Mouse (Mus musculus): ENCODE results near the gene 4930415O20Rik. TPM values are rescaled to one million over a fixed set of nuclear protein-coding genes. Genes with fewer than 3 reads are reported as not detected.

The 4930415O20Rik gene
- polyA plus RNA-seq, 1 experiment from 2014 or later = not detected

GRCm38 (mm10) chr15:98569216-98569615 is 1.6 kb upstream of the 4930415O20Rik start:
- no peaks in the 10 kb centered on the region for H3K9me3 ChIP-seq (ENCODE audit: low read depth, low read length)
- no peak for TF ChIP-seq CTCF (IDR thresholded peaks at IDR 0.05; ENCODE audit: low read depth)
- ATAC-seq (ENCODE audit: insufficient read depth) (no peak), DNase-seq (no peak)
- H3K4me3 ChIP-seq (ENCODE audit: low read depth, low read length) = peak overlapping the region; percentile 92
- H3K27me3 ChIP-seq (ENCODE audit: insufficient read depth, low read length) = no peaks in the 10 kb centered on the region
- peaks cover 10% of the 10 kb centered on the region; the same call in 1 of the 2 replicates for H3K36me3 ChIP-seq (ENCODE audit: insufficient read depth)
- H3K9ac ChIP-seq = peak overlapping the region; percentile 91
- 62% methylated on average over 7 of the region's 7 CpGs for WGBS
- H3K4me2 ChIP-seq = peak overlapping the region; percentile 84
- H3K27ac ChIP-seq (ENCODE audit: low read depth) = no peak overlapping the region
- peaks cover 3% of the 10 kb centered on the region; the same call in 1 of the 2 replicates for H3K4me1 ChIP-seq (ENCODE audit: insufficient read depth)

- no peak overlapping the region for H3K27ac ChIP-seq (ENCODE audit: low read depth)
- peaks cover 3% of the 10 kb centered on the region; the same call in 1 of the 2 replicates for H3K4me1 ChIP-seq (ENCODE audit: insufficient read depth)
- no peak overlapping the region for H3K4me3 ChIP-seq (ENCODE audit: low read depth, low read length)
- H3K27me3 ChIP-seq (ENCODE audit: insufficient read depth, low read length) = no peaks in the 10 kb centered on the region
- 0 out of 2 replicates have a peak, but pooled peaks cover 5% of the 10 kb centered on the region for H3K36me3 ChIP-seq (ENCODE audit: insufficient read depth)
- no peak overlapping the region for H3K4me2 ChIP-seq
- DNase-seq (no peak), ATAC-seq (ENCODE audit: insufficient read depth) (no peak)
- H3K9me3 ChIP-seq (ENCODE audit: low read depth, low read length) = no peaks in the 10 kb centered on the region
- WGBS = 65% methylated on average over 4 of the region's 4 CpGs
- no peak overlapping the region for H3K9ac ChIP-seq
- TF ChIP-seq CTCF (IDR thresholded peaks at IDR 0.05; ENCODE audit: low read depth) = no peak
These were observed 924 bp upstream of the 4930415O20Rik start for GRCm38 (mm10) chr15:98569795-98570365.

- ATAC-seq (ENCODE audit: insufficient read depth) (no peak), DNase-seq (no peak)
- Histone ChIP-seq H3K9ac (no peak overlapping the region), H3K27me3 (ENCODE audit: insufficient read depth, low read length) (no peaks in the 10 kb centered on the region), H3K9me3 (ENCODE audit: low read depth, low read length) (no peaks in the 10 kb centered on the region), H3K27ac (ENCODE audit: low read depth) (no peak overlapping the region), H3K4me1 (ENCODE audit: insufficient read depth) (no peaks in the 10 kb centered on the region), H3K36me3 (ENCODE audit: insufficient read depth) (no peaks in the 10 kb centered on the region), H3K4me3 (ENCODE audit: low read depth, low read length) (no peak overlapping the region), H3K4me2 (no peak overlapping the region)
- 61% methylated on average over 4 of the region's 4 CpGs for WGBS
- no peak for TF ChIP-seq CTCF (IDR thresholded peaks at IDR 0.05; ENCODE audit: low read depth)
These were observed 2.5 kb downstream of the 4930415O20Rik start for GRCm38 (mm10) chr15:98573293-98573692.

- Histone ChIP-seq H3K9ac (no peak overlapping the region), H3K9me3 (ENCODE audit: low read depth, low read length) (no peaks in the 10 kb centered on the region), H3K4me2 (no peak overlapping the region), H3K36me3 (ENCODE audit: insufficient read depth) (no peaks in the 10 kb centered on the region), H3K4me1 (ENCODE audit: insufficient read depth) (no peaks in the 10 kb centered on the region), H3K4me3 (ENCODE audit: low read depth, low read length) (no peak overlapping the region), H3K27ac (ENCODE audit: low read depth) (no peak overlapping the region), H3K27me3 (ENCODE audit: insufficient read depth, low read length) (no peaks in the 10 kb centered on the region)
- WGBS = 86% methylated on average over 2 of the region's 2 CpGs
- TF ChIP-seq CTCF (IDR thresholded peaks at IDR 0.05; ENCODE audit: low read depth) = no peak
- ATAC-seq (ENCODE audit: insufficient read depth) (no peak), DNase-seq (no peak)
These were observed 8.5 kb downstream of the 4930415O20Rik start for GRCm38 (mm10) chr15:98579310-98579709.

- H3K36me3 ChIP-seq (ENCODE audit: insufficient read depth) = no peaks in the 10 kb centered on the region
- H3K4me3 ChIP-seq (ENCODE audit: low read depth, low read length) = no peak overlapping the region
- no peak overlapping the region for H3K9ac ChIP-seq
- no peak overlapping the region for H3K4me2 ChIP-seq
- DNase-seq = peak; percentile 94
- WGBS = 37% methylated on average over 5 of the region's 5 CpGs
- H3K4me1 ChIP-seq (ENCODE audit: insufficient read depth) = no peaks in the 10 kb centered on the region
- H3K27me3 ChIP-seq (ENCODE audit: insufficient read depth, low read length) = no peaks in the 10 kb centered on the region
- H3K9me3 ChIP-seq (ENCODE audit: low read depth, low read length) = no peaks in the 10 kb centered on the region
- peak; percentile 91 for ATAC-seq (ENCODE audit: insufficient read depth)
- TF ChIP-seq CTCF (IDR thresholded peaks at IDR 0.05; ENCODE audit: low read depth) = peak; percentile 93
- H3K27ac ChIP-seq (ENCODE audit: low read depth) = no peak overlapping the region
These were observed 9.1 kb downstream of the 4930415O20Rik start for GRCm38 (mm10) chr15:98579795-98580464.

- WGBS = 67% methylated on average over 8 of the region's 8 CpGs
- H3K4me2 ChIP-seq = no peak overlapping the region
These were observed 11.6 kb downstream of the 4930415O20Rik start for GRCm38 (mm10) chr15:98582410-98582809.

GRCm38 (mm10) chr15:98582996-98583395 is 12.2 kb downstream of the 4930415O20Rik start:
- WGBS = 59% methylated on average over 8 of the region's 8 CpGs
- Histone ChIP-seq H3K27ac (ENCODE audit: low read depth) (no peak overlapping the region), H3K4me2 (no peak overlapping the region), H3K4me1 (ENCODE audit: insufficient read depth) (no peaks in the 10 kb centered on the region), H3K9ac (no peak overlapping the region), H3K9me3 (ENCODE audit: low read depth, low read length) (no peaks in the 10 kb centered on the region), H3K27me3 (ENCODE audit: insufficient read depth, low read length) (no peaks in the 10 kb centered on the region), H3K4me3 (ENCODE audit: low read depth, low read length) (no peak overlapping the region), H3K36me3 (ENCODE audit: insufficient read depth) (no peaks in the 10 kb centered on the region)
- DNase-seq = no peak
- ATAC-seq (ENCODE audit: insufficient read depth) = no peak
- TF ChIP-seq CTCF (IDR thresholded peaks at IDR 0.05; ENCODE audit: low read depth) = no peak

More at GRCm38 (mm10) chr15:98582410-98582809, 11.6 kb downstream of the 4930415O20Rik start:
- H3K36me3 ChIP-seq (ENCODE audit: insufficient read depth) = no peaks in the 10 kb centered on the region
- H3K27ac ChIP-seq (ENCODE audit: low read depth) = no peak overlapping the region
- H3K4me1 ChIP-seq (ENCODE audit: insufficient read depth) = no peaks in the 10 kb centered on the region
- DNase-seq (no peak), ATAC-seq (ENCODE audit: insufficient read depth) (no peak)
- no peak overlapping the region for H3K4me3 ChIP-seq (ENCODE audit: low read depth, low read length)
- H3K27me3 ChIP-seq (ENCODE audit: insufficient read depth, low read length) = no peaks in the 10 kb centered on the region
- no peak overlapping the region for H3K9ac ChIP-seq
- H3K9me3 ChIP-seq (ENCODE audit: low read depth, low read length) = no peaks in the 10 kb centered on the region
- no peak for TF ChIP-seq CTCF (IDR thresholded peaks at IDR 0.05; ENCODE audit: low read depth)
